Mouse (Mus musculus): ENCODE data around the gene Tmem184b. TPM values are rescaled to one million over a fixed set of nuclear protein-coding genes. Genes with fewer than 3 reads are reported as not detected.

The Tmem184b gene
- polyA plus RNA-seq (2012; rRNA removed; ENCODE audit: low replicate concordance): 97.5 and 100 TPM in 2 replicates

GRCm38 (mm10) chr15:79402836-79403762, at the start of gene Tmem184b:
Gene Tmem184b, minus strand, starts transcription at chr15:79403569.

GRCm38 (mm10) chr15:79346051-79346793, 57.1 kb downstream of the Tmem184b start, which contains the start of gene Maff:
Gene Maff, plus strand, starts transcription at chr15:79346621.

GRCm38 (mm10) chr15:79328058-79328938, 75.1 kb downstream of the Tmem184b start, which contains the start of gene Pla2g6:
Gene Pla2g6, minus strand, starts transcription at chr15:79328390.

Other genes starting within 250 kb of the Tmem184b start
- gene Sox10, start 238.3 kb downstream of the Tmem184b start, polyA plus RNA-seq (2012; rRNA removed; ENCODE audit: low replicate concordance): 2.8 and 3.6 TPM in 2 replicates
- gene Pick1, start 174.4 kb downstream of the Tmem184b start, polyA plus RNA-seq (2012; rRNA removed; ENCODE audit: low replicate concordance): 26.4 and 32.8 TPM in 2 replicates
- 0.09 TPM in 1 of 2 replicates, not detected in the other for gene Gm49486, start 174.2 kb downstream of the Tmem184b start, polyA plus RNA-seq (2012; rRNA removed; ENCODE audit: low replicate concordance)
- 0.78 and 2.5 TPM in 2 replicates for gene Slc16a8, start 148.8 kb downstream of the Tmem184b start, polyA plus RNA-seq (2012; rRNA removed; ENCODE audit: low replicate concordance)
- gene Baiap2l2, start 118.0 kb downstream of the Tmem184b start, polyA plus RNA-seq (2012; rRNA removed; ENCODE audit: low replicate concordance): 360 and 593 TPM in 2 replicates
- 40.2 and 50.6 TPM in 2 replicates for gene Pla2g6, start 75.2 kb downstream of the Tmem184b start, polyA plus RNA-seq (2012; rRNA removed; ENCODE audit: low replicate concordance)
- gene Maff, start 56.9 kb downstream of the Tmem184b start, polyA plus RNA-seq (2012; rRNA removed; ENCODE audit: low replicate concordance): 5.3 and 21.1 TPM in 2 replicates
- 14.1 and 18.0 TPM in 2 replicates for gene Csnk1e, start 52.0 kb upstream of the Tmem184b start, polyA plus RNA-seq (2012; rRNA removed; ENCODE audit: low replicate concordance)
- gene Kcnj4, start 101.7 kb upstream of the Tmem184b start, polyA plus RNA-seq (2012; rRNA removed; ENCODE audit: low replicate concordance): not detected in 2 replicates
- gene Kdelr3, start 112.8 kb upstream of the Tmem184b start, polyA plus RNA-seq (2012; rRNA removed; ENCODE audit: low replicate concordance): 12.8 and 13.6 TPM in 2 replicates
- gene Ddx17, start 143.2 kb upstream of the Tmem184b start, polyA plus RNA-seq (2012; rRNA removed; ENCODE audit: low replicate concordance): 70.0 and 89.2 TPM in 2 replicates
- 0.13 TPM in 1 of 2 replicates, not detected in the other for gene Dmc1, start 201.5 kb upstream of the Tmem184b start, polyA plus RNA-seq (2012; rRNA removed; ENCODE audit: low replicate concordance)

All from duodenum, adult 2 months (tissue).